Mouse (Mus musculus): ENCODE measurements around the gene Serpind1.

DNA sequence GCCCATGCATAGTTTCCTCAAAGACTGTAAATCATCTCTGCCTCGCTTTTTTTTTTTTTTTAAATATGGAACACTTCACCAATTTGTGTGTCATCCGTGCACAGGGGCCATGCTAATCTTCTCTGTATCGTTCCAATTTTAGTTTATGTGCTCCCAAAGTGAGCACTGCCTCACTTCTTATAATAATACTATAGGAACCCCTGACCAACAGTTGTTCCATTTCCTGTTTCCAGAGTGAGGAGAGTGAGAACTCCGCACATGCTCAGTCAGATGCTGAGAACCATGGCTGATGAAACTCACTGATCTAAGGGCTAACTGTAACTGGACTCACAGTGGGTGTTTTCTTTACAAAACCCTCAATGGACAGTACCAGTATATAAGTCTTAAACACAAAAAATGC lies 10.7 kb downstream of the Serpind1 start:
- TF ChIP-seq CTCF (IDR thresholded peaks at IDR 0.05; ENCODE audit: low read depth, low read length) (no peak), POLR2A (IDR thresholded peaks at IDR 0.05; ENCODE audit: insufficient read depth, low read length) (no peak), EP300 (IDR thresholded peaks at IDR 0.05; ENCODE audit: insufficient read depth, low read depth, low read length) (no peak)
